Mouse (Mus musculus): ENCODE data around the gene Lrch3. TPM values are rescaled to one million over a fixed set of nuclear protein-coding genes. Genes with fewer than 3 reads are reported as not detected.
"Not testable (repeated sequence)": the region's sequence is repeated elsewhere in the genome, so short reads cannot be mapped to it uniquely, and the experiment has no call there.

Gene Lrch3
- polyA plus RNA-seq, 1 experiment, result 56.7 TPM

GRCm38 (mm10) chr16:32927044-32927443, 13.1 kb downstream of the Lrch3 start:
- Histone ChIP-seq H3K4me3 (replicated peaks; ENCODE audit: insufficient read depth, low read depth, low read length) (no peak overlapping the region), H3K27ac (ENCODE audit: insufficient read depth, low read length) (no peak overlapping the region), H3K4me1 (ENCODE audit: control insufficient read depth, insufficient read depth, low read length) (peaks cover 3% of the 10 kb centered on the region; the same call in 1 of the 2 replicates), H3K27me3 (ENCODE audit: control insufficient read depth, insufficient read depth, low read length) (no peaks in the 10 kb centered on the region)
- no peak for DNase-seq
- 94% methylated on average over 8 of the region's 8 CpGs for WGBS
- TF ChIP-seq POLR2A (IDR thresholded peaks at IDR 0.05; ENCODE audit: borderline replicate concordance, insufficient read depth, low read length), result no peak
- TF ChIP-seq CTCF (IDR thresholded peaks at IDR 0.05; ENCODE audit: borderline replicate concordance, insufficient read depth, low read depth, low read length), result no peak

GRCm38 (mm10) chr16:32929918-32930317, 16.0 kb downstream of the Lrch3 start:
- no peaks in the 10 kb centered on the region; the same call in 1 of the 2 replicates for H3K27me3 ChIP-seq (ENCODE audit: control insufficient read depth, insufficient read depth, low read length)
- WGBS, result 41% methylated on average over 2 of the region's 2 CpGs
- peaks cover 3% of the 10 kb centered on the region; the same call in 1 of the 2 replicates for H3K4me1 ChIP-seq (ENCODE audit: control insufficient read depth, insufficient read depth, low read length)
- DNase-seq, result no peak
- H3K27ac ChIP-seq (ENCODE audit: insufficient read depth, low read length), result no peak overlapping the region
- no peak overlapping the region for H3K4me3 ChIP-seq (replicated peaks; ENCODE audit: insufficient read depth, low read depth, low read length)
- no peak for TF ChIP-seq POLR2A (IDR thresholded peaks at IDR 0.05; ENCODE audit: borderline replicate concordance, insufficient read depth, low read length)
- no peak for TF ChIP-seq CTCF (IDR thresholded peaks at IDR 0.05; ENCODE audit: borderline replicate concordance, insufficient read depth, low read depth, low read length)

GRCm38 (mm10) chr16:32934470-32934869, 20.6 kb downstream of the Lrch3 start:
- TF ChIP-seq CTCF (IDR thresholded peaks at IDR 0.05; ENCODE audit: borderline replicate concordance, insufficient read depth, low read depth, low read length), result no peak
- no peak for TF ChIP-seq POLR2A (IDR thresholded peaks at IDR 0.05; ENCODE audit: borderline replicate concordance, insufficient read depth, low read length)
- 66% methylated on average over 2 of the region's 2 CpGs for WGBS
- no peak overlapping the region for H3K27ac ChIP-seq (ENCODE audit: insufficient read depth, low read length)
- H3K4me3 ChIP-seq (replicated peaks; ENCODE audit: insufficient read depth, low read depth, low read length), result no peak overlapping the region
- no peaks in the 10 kb centered on the region; the same call in 1 of the 2 replicates for H3K27me3 ChIP-seq (ENCODE audit: control insufficient read depth, insufficient read depth, low read length)
- no peak for DNase-seq
- H3K4me1 ChIP-seq (ENCODE audit: control insufficient read depth, insufficient read depth, low read length), result peaks cover 2% of the 10 kb centered on the region

DNA sequence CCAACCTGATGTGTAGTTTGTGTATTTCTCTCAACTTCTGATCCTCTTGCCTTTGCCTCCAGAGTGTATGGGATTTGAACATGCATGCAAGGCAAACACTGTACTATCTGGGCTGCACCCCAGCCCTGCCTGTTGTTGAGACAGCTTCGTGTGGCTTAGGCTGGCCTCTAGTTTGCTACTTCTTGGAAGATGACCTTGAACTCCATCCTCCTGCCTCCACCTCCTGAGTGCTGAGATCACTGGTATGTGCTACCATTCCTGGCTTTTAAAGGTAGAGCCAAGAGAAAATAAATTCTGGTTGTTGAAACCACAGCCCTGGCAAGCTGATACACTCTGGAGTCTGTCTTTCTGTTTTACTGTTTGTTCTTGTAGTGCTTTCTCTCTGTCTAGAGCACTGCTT, 21.2 kb downstream of the Lrch3 start:
- Histone ChIP-seq H3K27me3 (ENCODE audit: control insufficient read depth, insufficient read depth, low read length) (no peaks in the 10 kb centered on the region; the same call in 1 of the 2 replicates), H3K4me3 (replicated peaks; ENCODE audit: insufficient read depth, low read depth, low read length) (no peak overlapping the region), H3K27ac (ENCODE audit: insufficient read depth, low read length) (no peak overlapping the region), H3K4me1 (ENCODE audit: control insufficient read depth, insufficient read depth, low read length) (peaks cover 2% of the 10 kb centered on the region)
- TF ChIP-seq CTCF (IDR thresholded peaks at IDR 0.05; ENCODE audit: borderline replicate concordance, insufficient read depth, low read depth, low read length) (no peak), POLR2A (IDR thresholded peaks at IDR 0.05; ENCODE audit: borderline replicate concordance, insufficient read depth, low read length) (no peak)
- no peak for DNase-seq
- WGBS, result 59% methylated on average over 1 of the region's 1 CpGs

GRCm38 (mm10) chr16:32937358-32937757, 23.5 kb downstream of the Lrch3 start:
- TF ChIP-seq POLR2A (IDR thresholded peaks at IDR 0.05; ENCODE audit: borderline replicate concordance, insufficient read depth, low read length), result no peak
- TF ChIP-seq CTCF (IDR thresholded peaks at IDR 0.05; ENCODE audit: borderline replicate concordance, insufficient read depth, low read depth, low read length), result no peak
- 0 out of 2 replicates have a peak overlapping the region, but pooled peaks have one; percentile 39 for H3K27ac ChIP-seq (ENCODE audit: insufficient read depth, low read length)

DNA sequence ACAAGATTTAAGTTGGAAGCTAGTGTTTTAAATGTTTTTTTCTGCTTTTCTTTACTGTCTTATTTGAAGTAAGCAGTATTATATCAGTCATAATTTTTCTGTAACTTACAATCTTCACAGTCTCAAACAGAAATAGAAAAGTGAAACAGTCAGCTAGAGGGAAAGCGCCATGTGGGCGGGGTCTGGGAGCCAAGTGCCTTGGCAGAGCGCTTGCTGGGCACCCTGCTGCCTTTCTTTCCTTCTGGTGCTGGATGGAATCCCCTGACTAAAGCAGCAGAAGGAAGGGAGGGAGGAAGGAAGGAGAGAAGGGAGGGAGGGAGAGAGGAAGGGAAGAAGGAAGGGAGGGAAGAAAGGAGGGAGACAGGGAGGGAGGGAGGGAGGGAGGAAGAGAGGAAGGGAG, 25.4 kb downstream of the Lrch3 start:
- not testable (repeated sequence) for H3K27me3 ChIP-seq (ENCODE audit: control insufficient read depth, insufficient read depth, low read length); H3K4me1 ChIP-seq (ENCODE audit: control insufficient read depth, insufficient read depth, low read length); H3K27ac ChIP-seq (ENCODE audit: insufficient read depth, low read length); H3K4me3 ChIP-seq (replicated peaks; ENCODE audit: insufficient read depth, low read depth, low read length)
- DNase-seq, result peak; percentile 78 to 86
- 6% methylated on average over 3 of the region's 3 CpGs for WGBS

More at GRCm38 (mm10) chr16:32937358-32937757, 23.5 kb downstream of the Lrch3 start:
- H3K4me1 ChIP-seq (ENCODE audit: control insufficient read depth, insufficient read depth, low read length), result peaks cover 2% of the 10 kb centered on the region
- no peaks in the 10 kb centered on the region; the same call in 1 of the 2 replicates for H3K27me3 ChIP-seq (ENCODE audit: control insufficient read depth, insufficient read depth, low read length)
- H3K4me3 ChIP-seq (replicated peaks; ENCODE audit: insufficient read depth, low read depth, low read length), result no peak overlapping the region
- DNase-seq, result no peak
- WGBS, result 80% methylated on average over 2 of the region's 2 CpGs

- H3K4me1 ChIP-seq (ENCODE audit: control insufficient read depth, insufficient read depth, low read length); DNase-seq; H3K4me3 ChIP-seq (replicated peaks; ENCODE audit: insufficient read depth, low read depth, low read length); H3K27me3 ChIP-seq (ENCODE audit: control insufficient read depth, insufficient read depth, low read length); H3K27ac ChIP-seq (ENCODE audit: insufficient read depth, low read length): not testable (repeated sequence)
- WGBS, result 83% methylated on average over 4 of the region's 4 CpGs
Observed at GRCm38 (mm10) chr16:32939716-32940115, 25.8 kb downstream of the Lrch3 start.

DNA sequence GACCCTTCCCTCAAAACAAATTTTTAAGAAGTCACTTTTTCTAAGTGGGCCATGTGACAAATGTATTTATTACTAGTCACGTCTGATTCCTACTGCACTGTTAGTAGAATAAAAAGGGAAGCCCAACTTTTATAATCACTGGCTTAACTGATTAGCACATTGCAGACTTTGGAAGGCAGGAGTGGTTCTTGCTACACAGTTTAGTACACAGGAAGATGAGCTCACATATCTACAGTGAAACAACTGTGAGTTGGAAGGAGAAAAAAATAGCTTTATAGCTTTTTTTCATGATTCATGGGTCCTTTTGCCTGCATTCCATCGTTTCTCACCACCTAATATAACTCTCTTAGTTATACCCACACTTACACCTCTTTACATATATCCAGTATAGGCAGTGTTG, 27.3 kb downstream of the Lrch3 start:
- H3K4me1 ChIP-seq (ENCODE audit: control insufficient read depth, insufficient read depth, low read length); H3K27me3 ChIP-seq (ENCODE audit: control insufficient read depth, insufficient read depth, low read length); H3K27ac ChIP-seq (ENCODE audit: insufficient read depth, low read length); H3K4me3 ChIP-seq (replicated peaks; ENCODE audit: insufficient read depth, low read depth, low read length); DNase-seq: not testable (repeated sequence)
- WGBS, result 93% methylated on average over 2 of the region's 2 CpGs

DNA sequence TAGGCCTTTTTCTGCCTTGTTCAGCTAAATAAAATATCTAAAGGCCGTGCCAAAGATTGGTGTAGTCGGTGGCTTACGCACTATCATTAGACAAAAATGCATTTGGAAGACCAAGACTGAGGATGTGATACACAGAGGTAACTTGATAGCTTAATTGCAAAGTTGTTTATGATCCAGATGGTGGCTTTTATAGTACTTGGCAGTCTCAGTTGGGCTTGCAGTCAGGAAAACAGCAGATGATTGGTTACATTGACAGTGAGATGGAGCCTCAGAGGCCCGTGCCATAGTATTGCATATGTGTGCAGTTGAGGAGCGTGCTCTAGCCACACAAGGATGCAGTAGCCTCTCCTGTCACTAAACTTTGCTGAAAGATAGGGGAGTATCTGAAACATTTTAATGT, 28.8 kb downstream of the Lrch3 start:
- Histone ChIP-seq H3K4me1 (ENCODE audit: control insufficient read depth, insufficient read depth, low read length) (peaks cover 4% of the 10 kb centered on the region), H3K27ac (ENCODE audit: insufficient read depth, low read length) (no peak overlapping the region), H3K4me3 (replicated peaks; ENCODE audit: insufficient read depth, low read depth, low read length) (no peak overlapping the region), H3K27me3 (ENCODE audit: control insufficient read depth, insufficient read depth, low read length) (no peaks in the 10 kb centered on the region)
- WGBS, result 52% methylated on average over 5 of the region's 5 CpGs
- TF ChIP-seq POLR2A (IDR thresholded peaks at IDR 0.05; ENCODE audit: borderline replicate concordance, insufficient read depth, low read length) (no peak), CTCF (IDR thresholded peaks at IDR 0.05; ENCODE audit: borderline replicate concordance, insufficient read depth, low read depth, low read length) (no peak)
- DNase-seq, result no peak
